Mouse (Mus musculus) lung, postnatal 0 days (tissue): ENCODE measurements around the gene Prelid1.

Experiments
- CTCF ChIP-seq: IDR thresholded peaks from 2 replicates; pipeline ENCODE4 v1.5.1; 2016; ENCODE audit warnings: antibody characterized with exemption, mild to moderate bottlenecking
- EP300 ChIP-seq: IDR thresholded peaks from 2 replicates; pipeline ENCODE4 v1.6.1; 2016; ENCODE audit warnings: antibody characterized with exemption, mild to moderate bottlenecking, control low read depth

- TF ChIP-seq CTCF (no peak), EP300 (no peak)
These were observed 41.7 kb downstream of the Prelid1 start for GRCm38 (mm10) chr13:55361974-55362452.
